Mouse (Mus musculus) kidney, adult 2 months (tissue): Measurements from ENCODE around the gene Ccdc115. TPM values are rescaled to one million over a fixed set of nuclear protein-coding genes. Genes with fewer than 3 reads are reported as not detected.
"Not testable (repeated sequence)": the region's sequence is repeated elsewhere in the genome, so short reads cannot be mapped to it uniquely, and the experiment has no call there.

ENCODE experiments used
- DNase-seq: peaks from one replicate; pipeline ENCODE4 v3.0.0; 2021
- H3K27ac ChIP-seq: fragments of 200-500 bp; 2 replicates; pipeline ENCODE4 v1.5.1; 2012; ENCODE audit warnings: low read depth, low read length, control low read depth, inconsistent platforms; ENCODE audit not compliant: insufficient read depth
- H3K27me3 ChIP-seq: fragments of 200-500 bp; replicated peaks from 2 replicates; pipeline ENCODE4 v1.6.1; 2012; ENCODE audit warnings: mild to moderate bottlenecking, moderate library complexity, low read length, inconsistent platforms; ENCODE audit not compliant: control insufficient read depth, insufficient read depth
- H3K36me3 ChIP-seq: fragments of 200-500 bp; 2 replicates; pipeline ENCODE4 v1.6.1; 2012; ENCODE audit warnings: mild to moderate bottlenecking, moderate library complexity, low read length, inconsistent platforms; ENCODE audit not compliant: control insufficient read depth, insufficient read depth
- H3K4me1 ChIP-seq: fragments of 200-500 bp; 2 replicates; pipeline ENCODE4 v1.6.1; 2011; ENCODE audit warnings: low read length; ENCODE audit not compliant: control insufficient read depth, insufficient read depth
- H3K4me3 ChIP-seq: fragments of 200-500 bp; 2 replicates; pipeline ENCODE4 v1.5.1; 2011; ENCODE audit warnings: mild to moderate bottlenecking, low read depth, low read length, control low read depth; ENCODE audit not compliant: insufficient read depth
- CTCF ChIP-seq: fragments of 200-500 bp; conservative IDR thresholded peaks from 2 replicates; pipeline ENCODE4 v1.5.1; 2011; ENCODE audit warnings: low read depth, mild to moderate bottlenecking, control low read depth, low read length, moderate library complexity, mixed read lengths; ENCODE audit not compliant: insufficient read depth, insufficient read length
- POLR2A ChIP-seq: fragments of 200-500 bp; IDR thresholded peaks from one replicate; pipeline ENCODE4 v1.6.1; 2011; ENCODE audit warnings: low read depth, low read length, control low read depth
- WGBS: fragments of 180-500 bp; shearing (Covaris S2); methylation state at CpG from one replicate; pipeline ENCODE4 v1.1.7; 2018; 5-methylcytosine and 5-hydroxymethylcytosine counted together
- polyA plus RNA-seq: library from polyadenylated mRNA; depleted of rRNA; stranded (reverse); fragments of >200 nt; gene quantifications from 2 replicates; pipeline ENCODE4 v1.2.3, GENCODE M21; 2012

The Ccdc115 gene
- polyA plus RNA-seq, 1 experiment: 20.0 TPM

DNA sequence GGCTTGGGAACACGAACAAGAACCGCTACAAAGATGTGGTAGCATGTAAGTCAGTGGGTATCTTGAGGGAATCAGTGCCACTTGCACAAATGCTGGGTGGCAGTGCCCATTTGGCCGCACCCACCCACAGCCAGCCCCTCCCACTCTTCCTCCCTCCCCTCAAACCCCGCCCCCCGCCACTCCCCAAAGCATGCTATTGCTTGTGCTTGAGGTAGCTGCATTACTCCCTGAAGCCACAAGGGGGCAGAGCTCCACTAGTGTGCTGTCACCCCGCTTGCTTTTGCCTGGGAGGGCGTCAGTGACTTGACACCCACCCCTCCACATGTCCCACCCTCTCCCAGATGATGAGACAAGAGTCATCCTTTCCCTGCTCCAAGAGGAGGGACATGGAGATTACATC is 23.3 kb upstream of the Ccdc115 start:
- no peak for TF ChIP-seq POLR2A
- TF ChIP-seq CTCF: peak; percentile 64
- DNase-seq: peak; percentile 49
- no peak overlapping the region for H3K27ac ChIP-seq
- WGBS: 26% methylated on average over 7 of the region's 7 CpGs
- no peaks in the 10 kb centered on the region for H3K4me1 ChIP-seq
- no peaks in the 10 kb centered on the region for H3K36me3 ChIP-seq
- H3K27me3 ChIP-seq: no peaks in the 10 kb centered on the region
- H3K4me3 ChIP-seq: no peak overlapping the region

DNA sequence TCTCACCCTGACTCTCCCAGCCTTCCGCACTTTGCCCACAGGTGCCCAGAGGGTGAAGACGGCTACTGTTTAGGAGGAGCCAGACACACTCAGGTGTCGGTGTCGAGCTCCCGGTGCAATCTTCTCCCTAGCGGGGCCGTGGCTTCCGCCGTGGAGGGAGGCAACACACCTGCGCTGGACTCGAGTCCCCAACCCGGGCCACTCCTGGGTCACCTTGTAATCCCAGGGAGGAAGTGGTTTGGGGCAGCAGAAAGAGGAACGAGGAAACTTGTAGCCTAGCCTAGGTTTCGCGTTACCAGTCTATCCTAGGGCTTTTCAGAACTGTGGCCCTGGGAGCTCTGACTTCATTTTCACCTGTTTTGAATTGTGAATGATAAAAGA is 20.6 kb upstream of the Ccdc115 start:
- Histone ChIP-seq H3K27ac (peak overlapping the region; percentile 88), H3K27me3 (no peaks in the 10 kb centered on the region), H3K4me1 (no peaks in the 10 kb centered on the region), H3K4me3 (peak overlapping the region; percentile 53), H3K36me3 (no peaks in the 10 kb centered on the region)
- WGBS: 3% methylated on average over 15 of the region's 15 CpGs
- TF ChIP-seq POLR2A: no peak
- no peak for TF ChIP-seq CTCF
- peak; percentile 61 for DNase-seq

DNA sequence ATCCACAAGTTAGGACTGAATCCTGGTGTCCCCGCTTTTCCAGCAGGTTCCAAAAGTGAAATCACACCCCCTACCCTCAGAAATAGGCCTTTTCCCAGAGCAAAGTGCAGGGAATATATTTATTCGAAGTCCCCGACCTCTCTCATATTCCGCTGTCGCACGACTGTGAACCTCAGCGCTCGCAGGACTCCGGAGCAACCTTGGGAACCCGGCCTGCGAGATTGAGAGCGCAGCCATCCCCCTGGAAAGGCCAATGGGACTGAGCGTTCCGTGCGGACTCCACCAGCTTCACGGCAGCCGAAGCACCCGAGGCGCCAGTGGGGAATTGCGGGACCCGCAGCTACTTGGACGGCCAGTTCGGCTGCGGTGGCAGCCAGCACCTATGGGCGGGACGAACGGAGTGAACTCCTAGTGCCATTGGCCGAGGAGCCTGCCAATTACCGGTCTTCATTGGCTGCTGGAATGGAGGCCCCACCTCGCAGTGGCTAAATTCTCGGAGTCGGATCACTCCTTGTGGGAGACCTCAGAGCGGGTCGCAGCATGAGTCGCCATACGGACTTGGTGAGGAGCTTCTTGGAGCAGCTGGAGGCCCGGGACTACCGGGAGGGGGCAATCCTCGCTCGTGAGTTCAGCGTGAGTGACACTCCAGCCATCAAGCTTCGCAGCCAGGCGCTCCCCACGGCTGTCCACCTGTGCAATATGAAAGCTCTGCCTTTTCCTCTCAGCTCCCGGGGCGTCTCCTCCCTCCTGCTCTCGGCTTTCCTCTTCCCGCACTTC is 20.0 kb upstream of the Ccdc115 start, which contains the start of gene Ptpn18:
Ptpn18 (plus strand) TSS at position 479 of the 777 bp plus-strand sequence.
- WGBS: 1% methylated on average over 48 of the region's 48 CpGs
- H3K4me3 ChIP-seq: peak within 1 kb of the TSS; percentile 53

DNA sequence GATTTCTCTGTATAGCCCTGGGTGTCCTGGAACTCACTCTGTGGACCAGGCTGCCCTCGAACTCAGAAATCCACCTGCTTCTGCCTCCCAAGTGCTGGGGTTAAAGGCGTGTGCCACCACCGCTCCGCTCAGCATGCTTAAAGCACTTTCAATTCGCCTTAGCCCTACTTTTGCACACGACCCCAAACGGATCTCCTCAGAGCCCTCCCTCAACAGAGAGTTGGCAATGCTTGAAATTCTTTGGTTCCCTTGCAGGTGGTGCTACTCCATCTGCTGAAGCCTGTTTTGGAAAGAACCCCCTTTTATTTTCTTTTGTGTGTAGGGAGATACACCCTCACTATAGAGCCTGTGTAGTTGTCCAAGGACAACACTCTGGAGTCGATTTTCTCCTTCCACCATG is 19.0 kb upstream of the Ccdc115 start:
- WGBS: 43% methylated on average over 8 of the region's 8 CpGs
- no peak for TF ChIP-seq CTCF
- no peaks in the 10 kb centered on the region for H3K36me3 ChIP-seq
- no peaks in the 10 kb centered on the region for H3K4me1 ChIP-seq
- no peak overlapping the region for H3K4me3 ChIP-seq
- no peak for DNase-seq
- H3K27ac ChIP-seq: no peak overlapping the region
- no peaks in the 10 kb centered on the region for H3K27me3 ChIP-seq

More for the DNA sequence above, 20.0 kb upstream of the Ccdc115 start, which contains the start of gene Ptpn18:
- DNase-seq: peak; percentile 97
- H3K36me3 ChIP-seq: no peaks in the 10 kb centered on the region
- no peaks in the 10 kb centered on the region for H3K27me3 ChIP-seq
- H3K27ac ChIP-seq: peak within 1 kb of the TSS; percentile 88
- no peaks in the 10 kb centered on the region for H3K4me1 ChIP-seq
- no peak for TF ChIP-seq CTCF
- TF ChIP-seq POLR2A: peak; percentile 62

DNA sequence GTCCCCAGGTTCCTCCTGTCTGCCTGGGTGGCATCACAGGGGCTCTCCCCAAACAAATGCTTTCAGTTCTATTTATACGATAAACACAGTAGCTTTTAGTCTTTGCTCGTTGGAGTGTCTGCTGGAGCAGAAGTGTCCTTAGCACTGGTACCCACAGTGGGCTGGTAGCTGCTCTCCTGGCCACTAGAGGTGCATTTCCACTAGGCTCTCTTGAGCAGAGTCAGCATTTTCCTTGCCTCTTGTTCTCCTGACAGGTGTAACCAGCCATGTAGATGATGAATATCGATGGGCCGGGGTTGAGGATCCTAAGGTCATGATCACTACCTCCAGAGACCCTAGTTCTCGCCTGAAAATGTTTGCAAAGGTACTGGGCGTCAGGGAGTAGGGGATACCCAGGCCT is 3.7 kb upstream of the Ccdc115 start:
- WGBS: 94% methylated on average over 6 of the region's 6 CpGs
- no peak for DNase-seq
- Histone ChIP-seq H3K36me3 (no peaks in the 10 kb centered on the region; the same call in 1 of the 2 replicates), H3K27me3 (no peaks in the 10 kb centered on the region), H3K4me3 (no peak overlapping the region), H3K27ac (no peak overlapping the region), H3K4me1 (no peaks in the 10 kb centered on the region)
- TF ChIP-seq POLR2A (no peak), CTCF (no peak)

DNA sequence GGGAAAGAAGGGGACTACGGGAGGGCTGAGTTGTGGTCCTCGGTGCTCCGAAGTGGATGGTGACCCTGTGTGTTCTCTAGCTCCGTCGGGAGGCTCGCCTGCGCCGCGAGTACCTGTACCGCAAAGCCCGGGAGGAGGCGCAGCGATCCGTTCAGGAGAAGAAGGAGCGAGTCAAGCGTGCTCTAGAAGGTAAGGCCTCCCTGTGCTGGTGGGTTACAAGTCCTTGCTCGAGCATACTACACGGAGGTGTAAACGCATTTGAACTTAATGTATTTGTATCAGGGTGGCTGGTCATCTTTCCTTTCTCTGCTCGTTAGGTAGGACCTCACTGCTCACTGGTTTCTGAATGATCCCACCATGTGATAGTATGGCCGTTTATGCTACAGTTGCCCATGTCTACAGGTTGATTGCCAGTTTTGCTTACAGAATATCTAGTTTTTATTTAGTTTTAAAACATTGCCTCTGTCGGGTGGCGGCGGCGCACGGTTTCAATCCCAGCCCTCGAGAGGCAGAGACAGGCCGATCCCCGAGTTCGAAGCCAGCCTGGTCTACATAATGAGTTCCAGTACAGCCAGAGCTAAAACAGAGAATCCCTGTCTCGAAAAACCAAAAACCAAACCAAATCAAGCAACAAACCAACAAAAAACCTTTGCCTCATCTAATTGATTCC is 624 bp upstream of the Ccdc115 start:
- Histone ChIP-seq H3K27me3 (no peaks in the 10 kb centered on the region), H3K36me3 (no peaks in the 10 kb centered on the region; the same call in 1 of the 2 replicates), H3K4me1 (no peaks in the 10 kb centered on the region), H3K27ac (no peak overlapping the region; the same call in 1 of the 2 replicates), H3K4me3 (peak overlapping the region; percentile 82)
- 8% methylated on average over 31 of the region's 31 CpGs for WGBS
- DNase-seq: no peak
- TF ChIP-seq CTCF (peak; percentile 31; the same call in 1 of the 2 replicates), POLR2A (peak; percentile 46)

DNA sequence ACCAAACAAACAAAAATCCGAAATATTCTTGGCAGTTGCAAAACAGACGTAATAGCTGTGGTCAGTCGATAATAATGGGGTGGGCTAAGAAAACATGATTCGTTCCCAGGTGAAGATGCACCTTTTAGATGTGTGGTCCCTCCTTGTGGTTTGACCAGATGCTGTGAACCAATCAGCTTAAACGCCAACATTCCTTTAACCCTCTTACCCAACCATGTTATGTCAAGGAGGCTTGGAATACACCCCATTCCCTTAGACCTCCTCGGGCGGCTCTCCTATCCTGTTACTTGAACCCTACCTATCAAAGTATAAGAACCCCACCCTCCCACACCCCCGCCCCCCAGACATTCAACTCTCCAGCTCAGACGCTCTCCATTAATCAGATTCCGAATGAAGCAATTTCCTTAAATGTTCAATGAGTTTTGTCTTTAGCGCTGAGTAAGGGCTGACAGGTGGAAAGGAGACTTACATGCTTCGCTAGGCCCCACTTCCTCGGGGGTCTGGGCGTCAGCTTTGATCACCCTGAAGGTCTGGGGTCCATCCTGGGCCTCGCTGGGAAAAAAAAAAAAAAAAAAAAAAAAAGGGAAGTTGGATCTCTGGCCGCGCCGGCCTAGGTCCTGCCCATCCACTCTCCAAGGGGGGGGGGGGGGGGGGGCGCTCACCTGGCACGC is 956 bp downstream of the Ccdc115 start:
- DNase-seq: no peak
- 38% methylated on average over 16 of the region's 20 CpGs for WGBS
- no peak for TF ChIP-seq POLR2A

DNA sequence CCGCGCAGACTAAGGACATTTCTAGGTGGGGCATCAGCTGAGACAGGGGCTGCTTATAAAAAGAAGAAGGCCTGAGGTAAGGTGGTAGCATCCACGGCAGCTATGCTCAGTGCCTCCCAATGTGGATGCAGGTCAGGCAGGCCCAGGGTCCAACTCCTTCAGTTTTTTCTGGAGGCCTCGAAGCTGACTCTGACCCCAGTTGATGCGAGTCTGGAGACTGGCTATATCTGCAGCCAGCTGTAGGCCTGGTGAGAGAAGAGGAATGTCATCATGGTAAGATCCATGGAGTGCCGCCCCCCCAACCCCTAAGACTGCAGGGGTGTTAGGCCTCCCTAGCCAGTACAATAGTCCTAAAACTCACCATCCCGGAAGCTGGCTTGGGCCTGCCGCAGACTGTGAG is 2.1 kb downstream of the Ccdc115 start:
- not testable (repeated sequence) for H3K4me1 ChIP-seq, H3K36me3 ChIP-seq, H3K27ac ChIP-seq, H3K27me3 ChIP-seq, DNase-seq, H3K4me3 ChIP-seq
- 98% methylated on average over 8 of the region's 8 CpGs for WGBS

More for the DNA sequence above, 956 bp downstream of the Ccdc115 start:
- Histone ChIP-seq H3K36me3 (no peaks in the 10 kb centered on the region), H3K27me3 (no peaks in the 10 kb centered on the region), H3K4me1 (0 out of 2 replicates have a peak, but pooled peaks cover 4% of the 10 kb centered on the region), H3K27ac (no peak overlapping the region), H3K4me3 (peak overlapping the region; percentile 82)
